Mouse (Mus musculus) kidney, postnatal 4 days (tissue): ENCODE data around the gene Mcm2.
A peak's percentile ranks its signal among the peaks of the same experiment; 100 is the strongest.

Experiments used
- DNase-seq, 2 experiments: peaks; one replicate each; pipeline ENCODE4 v3.0.0; 2021; ENCODE audit warnings: mixed read lengths in 2 of 2

Gene Mcm2

DNA sequence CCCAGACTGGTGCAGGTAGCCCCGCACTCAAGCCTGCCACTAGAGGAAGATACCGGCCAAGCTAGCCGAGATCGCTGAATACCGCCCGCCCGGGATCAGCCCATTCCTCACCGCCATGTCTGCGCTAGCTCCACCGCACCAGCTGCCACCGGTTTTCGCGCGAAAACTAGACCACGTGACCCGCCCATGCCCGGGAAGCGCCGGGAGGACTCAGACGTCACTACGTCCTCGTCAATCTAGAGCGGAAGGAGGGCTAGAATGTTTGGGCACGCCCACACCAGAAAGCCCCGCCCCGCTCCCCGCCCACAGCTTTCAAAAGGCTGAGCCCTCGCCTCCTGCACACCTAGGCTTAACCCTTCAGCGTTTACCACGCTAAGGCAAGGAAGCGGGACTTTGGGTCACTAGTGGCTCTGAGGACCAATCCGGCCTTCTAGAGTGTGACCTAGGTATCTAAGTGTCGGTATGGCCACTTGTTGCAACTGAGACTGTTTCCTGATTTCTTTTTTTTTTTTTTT, at the start of gene Mcm2:
TSS of gene Mcm2 (minus strand) at position 247 of the 515 bp plus-strand sequence.
- peak; percentile 99 for DNase-seq

DNA sequence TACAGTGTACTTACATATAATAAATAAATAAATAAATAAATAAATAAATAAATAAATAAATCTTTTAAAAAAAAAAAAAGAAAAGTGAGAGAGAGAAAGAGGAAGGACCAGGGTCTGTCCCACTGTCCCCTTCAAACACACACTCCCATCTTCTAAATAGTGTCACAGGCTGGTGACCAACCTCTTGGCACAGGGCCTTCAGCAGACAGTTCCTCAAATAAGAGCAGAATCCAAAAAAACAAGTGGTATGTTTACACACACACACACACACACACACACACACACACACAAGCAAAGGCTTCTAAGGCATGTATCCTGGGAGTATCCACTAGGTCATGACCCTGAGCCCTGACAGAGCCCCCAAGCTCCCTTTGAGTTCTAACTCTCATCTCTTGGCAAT, 49.2 kb upstream of the Mcm2 start:
- no peak for DNase-seq

DNA sequence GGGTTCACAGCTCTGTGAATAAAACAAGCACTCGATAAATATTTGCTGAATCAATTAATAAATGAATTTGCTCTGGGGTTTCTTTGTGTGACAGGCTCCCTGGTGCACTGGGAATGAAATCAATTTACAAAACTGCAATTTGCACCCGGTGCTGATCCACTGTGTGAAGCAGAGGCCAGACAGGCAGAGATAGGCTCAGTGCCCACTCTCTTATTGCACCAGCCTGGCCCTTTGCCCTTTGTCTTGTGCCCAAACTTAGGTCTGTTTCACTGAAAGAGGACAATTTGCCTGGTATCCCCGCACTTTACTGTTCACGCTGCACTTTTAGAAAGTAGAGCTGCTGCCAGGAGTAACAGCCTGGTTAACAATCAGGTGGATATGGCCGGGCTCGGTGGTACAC, 47.9 kb upstream of the Mcm2 start:
- no peak for DNase-seq

DNA sequence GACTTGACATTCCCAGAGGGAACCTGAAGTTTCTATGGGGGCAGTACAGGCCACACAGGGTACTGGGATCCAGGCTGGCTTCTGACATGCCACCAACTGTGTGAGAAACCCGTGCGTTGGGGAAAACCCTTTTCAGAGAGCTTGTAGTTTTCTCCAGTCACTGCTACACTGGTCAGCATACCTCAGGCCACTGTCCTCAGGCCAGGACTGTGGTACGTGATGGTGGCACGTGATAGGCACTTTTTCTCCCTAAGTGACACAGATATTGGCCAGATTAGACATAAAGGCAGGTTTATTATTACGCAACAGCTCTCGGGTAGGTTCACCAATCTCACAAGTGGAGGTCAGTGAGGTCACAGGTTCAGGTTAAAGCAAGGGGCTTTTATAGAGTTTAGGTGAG, 45.1 kb upstream of the Mcm2 start:
- DNase-seq: no peak

- no peak for DNase-seq
These were observed 44.0 kb upstream of the Mcm2 start for GRCm38 (mm10) chr6:88942595-88942994.

DNA sequence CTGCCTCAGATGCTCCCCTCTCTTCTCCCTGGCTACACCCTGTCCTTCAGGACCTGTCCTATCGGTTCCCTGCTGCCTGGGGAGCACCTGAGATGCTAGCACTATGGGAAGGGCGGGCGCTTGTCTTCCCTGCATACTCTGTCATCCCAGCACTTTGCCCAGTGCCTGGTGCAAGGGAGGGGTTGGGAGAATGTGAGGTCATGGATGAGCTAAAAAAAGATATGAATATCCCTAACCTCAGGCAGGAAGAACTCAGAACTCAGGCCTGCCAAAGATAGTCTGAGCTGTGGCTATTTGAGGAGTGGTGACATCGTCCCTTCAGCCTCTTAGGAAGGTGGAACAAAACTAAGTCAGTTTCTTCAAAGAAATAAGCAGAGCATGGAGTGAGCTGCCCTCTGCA, 43.0 kb upstream of the Mcm2 start:
- DNase-seq: no peak

DNA sequence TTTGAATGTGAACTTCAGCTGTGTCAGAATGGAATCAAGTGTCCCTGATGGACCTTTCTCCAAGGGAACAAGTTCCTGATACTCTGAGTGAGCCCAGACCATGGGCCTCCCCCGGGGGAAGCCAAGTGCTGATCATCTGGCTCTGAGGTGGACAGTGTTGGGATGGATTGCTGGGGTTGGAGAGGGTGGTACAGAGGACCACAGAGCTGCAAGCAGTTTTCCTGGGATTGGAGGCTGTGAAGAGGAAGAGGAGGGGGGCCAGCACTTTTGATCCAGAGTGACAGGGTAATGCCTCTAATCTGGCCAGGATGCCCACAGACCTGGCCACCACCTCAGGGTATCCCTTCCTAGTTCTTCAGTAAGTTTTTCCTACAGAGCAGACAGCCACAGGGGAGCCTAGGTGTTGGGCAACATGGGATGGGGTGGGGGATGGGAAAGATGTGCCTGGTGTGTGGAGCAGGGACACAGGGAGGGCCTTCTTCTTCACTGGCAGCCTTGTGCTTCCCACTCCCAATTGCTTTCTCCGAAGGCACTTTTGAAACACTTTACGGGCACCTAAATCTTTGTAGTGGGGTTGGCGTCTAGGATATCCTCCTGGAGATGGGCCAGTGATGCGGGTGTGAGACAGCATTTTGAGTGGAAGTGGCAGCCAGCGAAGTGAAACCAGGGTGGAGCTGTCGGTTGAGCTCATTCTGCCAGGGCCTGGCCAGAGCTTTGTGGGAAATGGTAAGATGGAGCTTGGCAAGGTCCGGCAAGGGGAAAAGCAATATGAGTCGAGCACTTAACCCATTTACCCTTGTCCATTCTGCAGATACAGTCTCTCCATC, 41.7 kb upstream of the Mcm2 start:
- DNase-seq: no peak

DNA sequence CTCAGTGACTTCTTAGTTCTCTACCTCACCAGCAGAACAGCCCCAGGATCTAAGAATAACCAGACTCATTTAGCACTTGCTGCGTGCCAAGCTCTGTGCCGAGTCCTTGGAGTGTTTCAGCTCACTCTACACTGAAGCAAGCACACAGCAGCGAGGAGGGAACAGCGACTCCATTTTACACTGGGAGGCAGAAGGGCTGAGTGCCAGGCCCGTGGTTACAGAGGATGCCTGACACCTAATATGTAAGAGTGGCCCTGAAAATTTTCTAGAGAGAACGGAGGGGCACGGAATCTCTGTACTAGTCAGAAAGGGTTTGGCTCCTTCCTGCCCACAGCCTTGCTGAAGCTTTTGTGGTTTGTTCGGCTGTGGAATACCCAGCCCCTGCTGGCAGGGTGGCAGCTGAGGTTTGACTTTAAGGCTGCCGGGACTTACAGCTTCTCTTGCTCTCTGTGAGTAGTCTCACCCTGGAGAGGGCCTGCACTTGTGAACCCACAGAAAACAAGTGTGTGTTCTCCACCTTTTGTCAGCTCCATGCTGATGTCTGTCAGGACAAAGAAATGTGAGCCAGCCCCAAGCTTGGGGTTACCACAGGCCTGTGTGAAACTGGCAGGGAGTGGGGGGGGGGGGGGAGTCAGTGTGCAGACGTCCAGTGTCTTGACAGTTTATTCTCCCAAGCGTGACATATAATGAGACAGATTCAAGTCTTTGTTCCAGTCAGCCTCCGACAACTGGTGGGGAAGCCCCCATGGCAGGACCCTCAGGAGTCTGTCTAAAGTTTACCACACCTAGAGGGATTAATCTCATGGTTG, 40.9 kb upstream of the Mcm2 start:
- DNase-seq: no peak

- no peak for DNase-seq
These were observed 40.1 kb upstream of the Mcm2 start for GRCm38 (mm10) chr6:88938664-88939055.

GRCm38 (mm10) chr6:88937971-88938663, 39.5 kb upstream of the Mcm2 start:
- DNase-seq: no peak

GRCm38 (mm10) chr6:88937214-88937549, 38.6 kb upstream of the Mcm2 start:
- no peak for DNase-seq

- DNase-seq: no peak
These were observed 38.0 kb upstream of the Mcm2 start for GRCm38 (mm10) chr6:88936342-88937213.

- DNase-seq: peak; percentile 66 to 76
These were observed 37.2 kb upstream of the Mcm2 start for GRCm38 (mm10) chr6:88935735-88936276.

- DNase-seq: peak in 1 of 2 experiments; percentile 30
These were observed 36.2 kb upstream of the Mcm2 start for GRCm38 (mm10) chr6:88934816-88935215.

GRCm38 (mm10) chr6:88934132-88934531, 35.6 kb upstream of the Mcm2 start:
- no peak for DNase-seq

GRCm38 (mm10) chr6:88931449-88931848, 32.9 kb upstream of the Mcm2 start:
- DNase-seq: no peak

DNA sequence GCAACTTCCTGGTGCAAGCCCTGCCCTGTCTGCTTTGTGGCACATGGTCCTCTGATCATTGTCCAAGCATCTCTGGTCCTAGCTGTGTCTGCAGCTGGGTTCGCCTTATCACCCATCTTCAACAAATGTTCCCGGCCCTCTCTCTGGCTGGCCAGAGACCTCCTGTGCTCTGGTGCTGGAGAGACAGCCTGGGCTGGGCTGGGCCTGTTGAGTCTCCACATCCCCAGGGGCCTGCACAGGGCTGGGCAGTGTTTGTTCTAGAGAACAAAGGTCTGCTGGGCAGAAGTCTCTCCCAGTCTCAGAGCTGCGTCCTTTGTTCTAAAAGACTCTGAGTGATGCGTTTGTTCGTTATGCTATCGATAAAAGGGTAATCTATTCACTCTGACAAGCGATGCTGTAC, 31.5 kb upstream of the Mcm2 start:
- DNase-seq: no peak

DNA sequence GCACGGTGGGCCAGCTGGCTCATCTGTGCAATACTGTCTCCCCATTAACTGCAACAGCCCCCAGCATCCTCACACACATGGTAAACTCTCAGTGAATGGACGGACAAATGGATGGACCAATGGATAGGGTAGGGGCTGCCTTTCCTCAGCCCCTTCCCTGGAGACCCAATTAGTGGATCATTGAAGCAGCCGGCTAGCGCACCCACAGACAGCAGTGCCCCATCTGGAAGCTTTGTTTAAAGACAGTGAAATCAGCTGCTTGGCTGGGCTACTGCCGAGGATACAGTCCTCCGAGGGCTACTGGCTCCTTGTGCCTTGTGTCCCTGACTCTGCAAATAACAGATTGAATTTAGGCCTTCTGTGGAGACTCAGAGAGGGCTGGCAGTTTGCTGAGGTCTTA, 30.9 kb upstream of the Mcm2 start:
- no peak for DNase-seq

- no peak for DNase-seq
These were observed 30.0 kb upstream of the Mcm2 start for GRCm38 (mm10) chr6:88928576-88928975.

GRCm38 (mm10) chr6:88928026-88928425, 29.4 kb upstream of the Mcm2 start:
- DNase-seq: no peak

GRCm38 (mm10) chr6:88927595-88927994, 29.0 kb upstream of the Mcm2 start:
- DNase-seq: peak; percentile 88

- no peak for DNase-seq
These were observed 28.3 kb upstream of the Mcm2 start for GRCm38 (mm10) chr6:88926870-88927269.
